Comparison of ENCODE assay signal across 8 mouse cellular contexts in the genomic region with DNA sequence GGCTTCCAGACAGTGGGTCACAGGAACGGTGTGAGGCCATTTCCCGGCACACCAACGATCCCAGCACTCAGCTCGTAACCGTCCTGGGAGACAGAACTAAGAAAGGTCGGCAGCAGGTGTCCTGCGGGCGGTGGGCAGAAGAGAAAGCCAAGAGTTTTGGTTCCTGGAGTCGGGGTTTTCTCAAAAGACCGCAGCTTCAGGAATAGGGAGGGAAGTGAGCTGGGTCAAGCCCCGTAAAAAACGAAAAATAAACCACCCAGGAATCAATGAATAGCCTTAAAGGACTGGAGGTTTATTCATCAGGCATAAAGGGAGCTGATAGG.
DNase-seq lines count a peak whose midpoint lies in the region; ATAC-seq and TF ChIP-seq lines count a peak whose summit lies in the region.

No protein-coding gene starts in this region.

- peak overlapping the region; percentile 33 for H3K4me3 ChIP-seq in cerebellum, adult 2 months (replicated peaks; ENCODE audit: insufficient read depth, low read depth, low read length)
- peak overlapping the region; percentile 26 for H3K4me3 ChIP-seq in thymus, adult 2 months (ENCODE audit: control insufficient read depth, insufficient read depth, low read length)
- peak overlapping the region; percentile 29 for H3K4me3 ChIP-seq in limb, embryonic 15.5 days
- peak overlapping the region; percentile 41 for H3K4me3 ChIP-seq in stomach, embryonic 16.5 days (replicated peaks; ENCODE audit: low read length)

- H3K9me3 ChIP-seq in limb, embryonic 15.5 days = no peaks in the 10 kb centered on the region
- no peaks in the 10 kb centered on the region for H3K9me3 ChIP-seq in stomach, embryonic 16.5 days (replicated peaks; ENCODE audit: control insufficient read depth, low read length)

- no peaks in the 10 kb centered on the region; the same call in 1 of the 2 replicates for H3K4me1 ChIP-seq in cerebellum, adult 2 months (ENCODE audit: control insufficient read depth, insufficient read depth, low read length)
- peaks cover 14% of the 10 kb centered on the region for H3K4me1 ChIP-seq in thymus, adult 2 months (replicated peaks; ENCODE audit: control insufficient read depth, insufficient read depth, low read length)
- peaks cover 25% of the 10 kb centered on the region for H3K4me1 ChIP-seq in limb, embryonic 15.5 days
- H3K4me1 ChIP-seq in stomach, embryonic 16.5 days (ENCODE audit: control insufficient read depth, insufficient read depth, low read length) = peaks cover 11% of the 10 kb centered on the region; the same call in 1 of the 2 replicates

- 2% methylated on average over 12 of the region's 12 CpGs for WGBS in cerebellum, adult 2 months
- WGBS in thymus, adult 2 months = 20% methylated on average over 12 of the region's 12 CpGs
- WGBS in limb, embryonic 15.5 days = under 1% methylated on average over 12 of the region's 12 CpGs
- 3% methylated on average over 12 of the region's 12 CpGs for WGBS in stomach, embryonic 16.5 days

- no peaks in the 10 kb centered on the region for H3K36me3 ChIP-seq in thymus, adult 2 months (ENCODE audit: control insufficient read depth, insufficient read depth, low read length)
- no peaks in the 10 kb centered on the region for H3K36me3 ChIP-seq in limb, embryonic 15.5 days
- no peaks in the 10 kb centered on the region for H3K36me3 ChIP-seq in stomach, embryonic 16.5 days (ENCODE audit: control insufficient read depth, insufficient read depth, low read length)

- TF ChIP-seq CTCF in cerebellum, adult 2 months (IDR thresholded peaks at IDR 0.05; ENCODE audit: borderline replicate concordance, insufficient read depth, low read depth, low read length) = no peak
- no peak for TF ChIP-seq CTCF in thymus, adult 2 months (IDR thresholded peaks at IDR 0.05; ENCODE audit: borderline replicate concordance, control insufficient read depth, extremely low read depth, insufficient read depth, low read length, poor library complexity)

- H3K4me2 ChIP-seq in limb, embryonic 15.5 days = peak overlapping the region; percentile 54
- peak overlapping the region; percentile 63 for H3K4me2 ChIP-seq in stomach, embryonic 16.5 days (ENCODE audit: low read depth, low read length)

- H3K27me3 ChIP-seq in cerebellum, adult 2 months (ENCODE audit: control insufficient read depth, insufficient read depth, low read length) = no peaks in the 10 kb centered on the region; the same call in 1 of the 2 replicates
- no peaks in the 10 kb centered on the region for H3K27me3 ChIP-seq in thymus, adult 2 months (ENCODE audit: control insufficient read depth, insufficient read depth, low read length)
- H3K27me3 ChIP-seq in limb, embryonic 15.5 days = no peaks in the 10 kb centered on the region
- H3K27me3 ChIP-seq in stomach, embryonic 16.5 days (ENCODE audit: control insufficient read depth, insufficient read depth, low read length) = no peaks in the 10 kb centered on the region

- no peak for TF ChIP-seq POLR2A in cerebellum, adult 2 months (IDR thresholded peaks at IDR 0.05; ENCODE audit: borderline replicate concordance, insufficient read depth, low read length)
- TF ChIP-seq POLR2A in thymus, adult 2 months (IDR thresholded peaks at IDR 0.05; ENCODE audit: control insufficient read depth, extremely low read depth, insufficient read depth, low read length, poor library complexity) = no peak

- no peak overlapping the region for H3K27ac ChIP-seq in cerebellum, adult 2 months (ENCODE audit: insufficient read depth, low read length)
- H3K27ac ChIP-seq in thymus, adult 2 months (ENCODE audit: control insufficient read depth, insufficient read depth, low read length) = no peak overlapping the region
- peak overlapping the region; percentile 59 for H3K27ac ChIP-seq in limb, embryonic 15.5 days
- H3K27ac ChIP-seq in stomach, embryonic 16.5 days (ENCODE audit: low read length) = peak overlapping the region; percentile 72

- DNase-seq in cerebellum, adult 2 months = peak; percentile 9 to 15
- no peak for DNase-seq in cerebellum, adult 9-11 months
- no peak for DNase-seq in thymus, adult 2 months
- no peak for DNase-seq in thymus, adult 18-20 months
- no peak for DNase-seq in urinary bladder, postnatal 25 days (ENCODE audit: low spot score)
- no peak for DNase-seq in adrenal gland, adult 2 months

- no peak overlapping the region; the same call in 1 of the 2 replicates for H3K9ac ChIP-seq in limb, embryonic 15.5 days
- peak overlapping the region; percentile 68 for H3K9ac ChIP-seq in stomach, embryonic 16.5 days (ENCODE audit: low read length)

- 0 out of 2 replicates have a peak, but pooled peaks have one; percentile 32 for ATAC-seq in limb, embryonic 15.5 days (ENCODE audit: insufficient number of reproducible peaks, low FRiP score, low TSS enrichment, low read depth)
- ATAC-seq in stomach, embryonic 16.5 days (ENCODE audit: insufficient read depth, low FRiP score) = no peak

Comparison
In these comparisons a context has a peak if more than half of its experiments do, and no peak if none do; other contexts are left out.
1. DNase-seq: peak in cerebellum, adult 2 months (2 of 2); none in cerebellum, adult 9-11 months (single experiment), thymus, adult 2 months (single experiment), thymus, adult 18-20 months (0 of 2), urinary bladder, postnatal 25 days (single experiment) and adrenal gland, adult 2 months (single experiment).
2. H3K27ac ChIP-seq: peak in limb, embryonic 15.5 days (single experiment) and stomach, embryonic 16.5 days (single experiment); none in cerebellum, adult 2 months (single experiment) and thymus, adult 2 months (single experiment).
3. Peak in every context shown above with its lines, with median percentiles within 50 percentile points of each other: H3K4me3 ChIP-seq.